Mouse (Mus musculus) heart, postnatal 0 days (tissue): ENCODE results near the gene Acoxl.

Experiments
- CTCF ChIP-seq: IDR thresholded peaks from 2 replicates; pipeline ENCODE4 v1.5.1; 2016; ENCODE audit warnings: antibody characterized with exemption, control low read depth, low read depth
- EP300 ChIP-seq: IDR thresholded peaks from 2 replicates; pipeline ENCODE4 v1.6.1; 2016; ENCODE audit warnings: antibody characterized with exemption, low read depth

DNA sequence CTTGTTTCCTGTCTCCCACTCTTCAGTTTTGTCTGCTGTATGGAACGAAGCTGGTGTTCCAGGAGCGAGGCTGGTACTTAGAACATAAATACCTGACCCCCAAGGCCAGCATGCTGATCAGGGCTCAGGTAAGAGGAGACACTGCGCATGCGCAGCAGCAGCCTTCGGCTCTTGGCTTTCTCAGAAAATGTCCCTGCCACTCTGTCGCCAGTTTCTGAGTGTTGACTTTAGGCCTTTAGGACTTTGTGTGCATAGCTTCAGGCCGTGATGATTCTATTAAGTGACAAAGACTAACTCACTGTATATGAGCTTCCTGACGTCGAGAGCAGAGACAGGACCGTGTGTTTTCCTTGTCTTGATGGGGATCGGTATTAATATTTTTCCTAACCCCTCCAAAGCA lies 267.0 kb downstream of the Acoxl start:
- TF ChIP-seq CTCF, result no peak
- TF ChIP-seq EP300, result no peak
